Mouse (Mus musculus) forebrain, embryonic 16.5 days (tissue): ENCODE results near the gene Prr23a1. TPM values are rescaled to one million over a fixed set of nuclear protein-coding genes. Genes with fewer than 3 reads are reported as not detected.

Experiments
- polyA plus RNA-seq: library from polyadenylated mRNA; unstranded; fragments of >200 nt; fragmentation: Nextera tagmentation; extraction: Ambion mirVana; gene quantifications from 2 replicates; pipeline ENCODE4 v1.2.1, GENCODE M21; 2015

Gene Prr23a1
- polyA plus RNA-seq, 1 experiment from 2014 or later, result not detected

Other genes with a start within 250 kb of the Prr23a1 start
- gene Mrps22, start 240.8 kb upstream of the Prr23a1 start, polyA plus RNA-seq, result 57.1 and 58.0 TPM in 2 replicates
- gene Prr23a2, start 14.0 kb downstream of the Prr23a1 start, polyA plus RNA-seq, result not detected in 2 replicates
- gene Prr23a3, start 22.3 kb downstream of the Prr23a1 start, polyA plus RNA-seq, result not detected in 2 replicates
- gene 7420426K07Rik, start 60.6 kb downstream of the Prr23a1 start, polyA plus RNA-seq, result not detected in 2 replicates
- gene Foxl2, start 112.8 kb downstream of the Prr23a1 start, polyA plus RNA-seq, result 0.43 and 0.45 TPM in 2 replicates
- 94.1 and 102 TPM in 2 replicates for gene Faim, start 143.9 kb downstream of the Prr23a1 start, polyA plus RNA-seq
- gene Gm1123, start 193.2 kb downstream of the Prr23a1 start, polyA plus RNA-seq, result not detected in 2 replicates